Mouse (Mus musculus): ENCODE data around the gene Nploc4.

DNA sequence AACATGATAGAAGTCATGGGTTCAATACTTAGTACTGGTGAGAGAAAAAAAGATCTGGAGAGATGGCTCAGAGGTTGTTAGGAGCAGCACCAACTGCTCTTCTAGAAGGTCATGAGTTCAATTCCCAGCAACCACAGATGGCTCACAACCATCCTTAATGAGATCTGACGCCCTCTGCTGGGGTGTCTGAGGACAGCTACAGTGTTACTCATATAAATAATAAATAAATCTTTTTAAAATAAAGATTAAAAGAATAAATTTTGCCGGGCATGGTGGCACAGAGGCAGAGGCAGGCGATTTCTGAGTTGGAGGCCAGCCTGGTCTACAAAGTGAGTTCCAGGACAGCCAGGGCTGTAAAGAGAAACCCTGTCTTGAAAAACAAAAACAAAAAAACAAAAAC is 98.7 kb downstream of the Nploc4 start:
- TF ChIP-seq POLR2A (IDR thresholded peaks at IDR 0.05; ENCODE audit: borderline replicate concordance, low read depth, low read length) (no peak), CTCF (IDR thresholded peaks at IDR 0.05; ENCODE audit: low read depth, low read length) (no peak)
